Mouse (Mus musculus): ENCODE measurements around the gene Cdpf1.

DNA sequence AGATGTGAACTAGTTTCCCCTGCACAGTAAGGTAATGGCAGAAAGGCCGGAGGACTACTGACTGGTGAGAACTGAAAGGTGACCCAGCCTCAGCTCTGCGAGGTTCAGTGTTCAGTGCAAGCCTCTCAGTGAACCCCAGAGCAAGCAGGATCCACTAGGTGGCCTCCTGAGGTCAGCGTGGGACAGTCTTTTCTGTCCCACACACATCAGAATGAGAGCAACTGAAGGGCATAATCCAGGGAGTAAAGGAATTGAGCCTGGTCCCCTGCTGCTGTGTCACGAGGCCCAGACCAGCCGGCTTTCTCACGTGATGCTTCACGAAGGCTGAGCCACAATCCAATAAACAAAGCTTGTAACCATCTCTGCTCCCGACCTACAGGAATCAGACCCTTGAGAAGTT is 3.1 kb downstream of the Cdpf1 start:
- TF ChIP-seq CTCF (IDR thresholded peaks at IDR 0.05; ENCODE audit: control insufficient read depth, insufficient read depth, insufficient read length) = no peak
- no peak for TF ChIP-seq MAX (IDR thresholded peaks at IDR 0.05)

All from C2C12 (cell line).